Mouse (Mus musculus): ENCODE measurements around the gene 2700097O09Rik.
"Not testable (repeated sequence)": the region's sequence is repeated elsewhere in the genome, so short reads cannot be mapped to it uniquely, and the experiment has no call there.

2700097O09Rik gene

DNA sequence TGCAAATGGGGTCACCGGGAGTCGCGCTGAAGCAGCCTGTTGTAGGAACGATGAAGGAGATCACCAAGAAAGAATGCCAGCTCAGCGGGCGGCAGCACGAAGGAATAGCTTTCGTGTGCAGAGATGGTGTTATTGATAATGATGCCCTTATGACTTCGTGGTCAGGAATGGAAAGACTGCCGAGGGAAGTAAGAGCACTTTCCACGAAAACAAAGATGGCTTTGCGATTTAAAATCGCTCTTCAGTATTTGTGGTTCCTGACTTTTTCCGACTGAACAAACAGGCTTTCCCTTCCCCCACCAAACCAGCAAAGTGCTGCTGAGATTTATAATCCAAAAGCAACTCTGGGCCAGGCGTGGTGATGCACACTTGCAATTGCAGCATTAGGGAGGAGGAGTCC, 38.9 kb downstream of the 2700097O09Rik start:
- DNase-seq (ENCODE audit: low read depth, low spot score) = no peak

DNA sequence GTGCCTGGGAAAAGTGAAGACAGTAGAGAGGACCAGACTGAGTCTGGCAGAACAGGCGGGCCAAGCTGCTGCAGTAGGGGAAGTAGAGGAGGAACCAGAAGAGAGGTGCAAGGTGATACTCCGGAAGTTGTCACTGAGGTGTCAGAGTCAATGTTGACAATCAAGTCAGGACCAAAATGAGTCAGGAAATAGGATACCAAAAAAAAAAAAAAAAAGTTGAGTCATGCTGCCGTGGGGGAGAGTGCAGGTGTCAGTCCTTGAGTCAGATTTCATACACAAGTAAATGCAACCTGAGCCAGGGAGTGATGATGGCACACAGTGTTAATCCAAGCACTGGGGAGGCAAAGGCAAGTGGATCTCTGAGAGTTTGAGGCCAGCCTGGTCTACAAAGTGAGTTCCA, 52.8 kb downstream of the 2700097O09Rik start:
- no peak for DNase-seq (ENCODE audit: low read depth, low spot score)

- no peak for DNase-seq (ENCODE audit: low read depth, low spot score)
Observed at GRCm38 (mm10) chr12:55023284-55023683, 56.6 kb downstream of the 2700097O09Rik start.

DNA sequence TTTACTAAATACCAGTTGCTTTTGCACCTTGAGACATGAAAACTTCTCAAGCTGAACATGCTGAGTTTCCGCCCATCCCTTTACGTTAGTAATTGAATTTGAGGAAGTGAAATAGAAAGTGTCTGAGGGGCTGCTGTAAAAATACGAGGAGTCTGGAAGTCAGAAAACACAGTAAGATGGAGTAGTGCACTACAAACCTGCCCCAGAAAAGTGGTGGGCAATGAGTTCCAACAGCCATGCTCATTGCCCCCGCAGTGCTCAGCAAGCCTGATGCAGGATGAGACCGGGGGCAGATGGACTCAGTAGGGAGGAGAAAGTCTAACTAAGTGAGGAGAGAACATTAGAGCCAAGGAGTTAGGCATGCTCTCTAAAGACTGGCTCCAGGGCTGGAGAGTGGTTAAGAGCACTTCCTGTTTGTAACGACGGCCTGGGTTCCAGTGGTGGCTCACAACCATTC, 60.5 kb downstream of the 2700097O09Rik start:
- DNase-seq (ENCODE audit: low read depth, low spot score) = no peak

GRCm38 (mm10) chr12:55017119-55017721, 62.7 kb downstream of the 2700097O09Rik start:
- DNase-seq (ENCODE audit: low read depth, low spot score) = no peak

GRCm38 (mm10) chr12:55016339-55017118, 63.4 kb downstream of the 2700097O09Rik start:
- no peak for DNase-seq (ENCODE audit: low read depth, low spot score)

GRCm38 (mm10) chr12:55015428-55015827, 64.5 kb downstream of the 2700097O09Rik start:
- peak; percentile 46 for DNase-seq (ENCODE audit: low read depth, low spot score)

GRCm38 (mm10) chr12:55013626-55014398, 66.1 kb downstream of the 2700097O09Rik start, which contains the start of gene Baz1a:
Gene Baz1a (minus strand): TSS chr12:55014348.
- DNase-seq (ENCODE audit: low read depth, low spot score) = no peak

DNA sequence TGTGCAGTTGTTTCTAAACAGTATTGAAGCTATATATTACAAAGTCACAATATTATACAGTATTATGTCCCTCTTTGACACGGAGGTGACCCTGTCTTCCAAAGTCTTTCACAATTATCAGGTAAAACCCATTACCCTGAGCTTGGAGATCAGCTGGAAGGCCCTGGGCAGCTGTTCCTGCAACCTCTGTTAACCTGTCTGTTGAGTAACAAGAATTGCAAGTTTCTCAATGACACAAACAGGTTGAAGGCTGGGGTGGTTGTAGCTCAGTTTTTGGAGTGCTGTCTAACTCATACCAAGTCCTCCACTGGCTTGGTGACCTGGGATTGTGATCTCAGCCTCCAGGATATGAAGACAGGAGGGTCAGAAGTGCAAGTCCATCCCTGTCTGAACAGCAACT, 66.9 kb downstream of the 2700097O09Rik start:
- no peak for DNase-seq (ENCODE audit: low read depth, low spot score)

DNA sequence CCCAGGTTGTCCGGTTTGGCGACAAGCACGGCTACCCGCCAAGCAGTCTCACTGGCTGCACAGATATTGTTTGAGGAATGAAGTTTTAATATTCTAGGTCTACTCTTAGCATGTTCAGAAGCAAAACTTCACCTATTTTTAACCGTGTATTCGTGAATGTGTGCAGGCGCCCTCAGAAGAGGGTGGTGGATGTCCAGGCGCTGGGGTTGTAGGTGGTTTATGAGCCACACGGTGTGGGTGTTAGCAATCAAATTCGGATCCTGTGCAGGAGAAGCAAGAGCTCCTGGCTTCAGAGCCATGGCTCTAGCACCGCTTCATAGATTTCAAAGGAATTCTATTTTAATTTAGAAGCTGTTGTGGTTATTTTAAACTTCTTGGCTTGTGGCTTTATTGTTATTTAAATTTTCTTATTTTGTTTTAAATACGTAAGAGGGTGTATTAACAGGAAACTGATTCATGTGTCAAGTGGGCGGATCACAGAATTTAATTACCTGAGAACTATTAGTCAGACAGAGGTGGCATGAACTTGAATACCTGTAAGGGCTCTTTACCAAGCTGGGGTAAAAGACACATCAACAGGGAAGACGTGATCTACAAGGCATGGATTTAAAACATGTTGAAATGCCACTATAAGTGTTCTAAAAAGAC, 72.4 kb downstream of the 2700097O09Rik start:
- DNase-seq (ENCODE audit: low read depth, low spot score) = no peak

DNA sequence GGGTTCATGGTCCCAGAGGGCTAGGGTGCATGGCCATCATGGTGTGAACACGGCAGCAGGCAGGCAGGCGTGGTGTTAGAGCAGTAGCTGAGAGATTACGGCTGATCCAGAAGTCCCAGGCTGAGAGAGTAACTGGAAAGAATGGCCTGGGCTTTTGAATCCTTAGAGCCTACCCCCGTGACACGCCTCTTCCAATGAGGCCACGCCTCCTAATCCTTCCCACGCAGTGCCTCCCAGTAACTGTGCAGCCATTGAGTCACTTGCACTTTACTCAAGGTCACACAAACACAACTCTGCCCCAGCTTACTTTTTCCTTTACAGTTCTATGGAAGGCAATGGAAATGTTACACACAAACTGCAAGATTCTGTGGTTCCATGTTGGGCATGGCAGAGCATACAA, 73.8 kb downstream of the 2700097O09Rik start:
- DNase-seq (ENCODE audit: low read depth, low spot score) = no peak

GRCm38 (mm10) chr12:55004396-55004795, 75.5 kb downstream of the 2700097O09Rik start:
- no peak for DNase-seq (ENCODE audit: low read depth, low spot score)

DNA sequence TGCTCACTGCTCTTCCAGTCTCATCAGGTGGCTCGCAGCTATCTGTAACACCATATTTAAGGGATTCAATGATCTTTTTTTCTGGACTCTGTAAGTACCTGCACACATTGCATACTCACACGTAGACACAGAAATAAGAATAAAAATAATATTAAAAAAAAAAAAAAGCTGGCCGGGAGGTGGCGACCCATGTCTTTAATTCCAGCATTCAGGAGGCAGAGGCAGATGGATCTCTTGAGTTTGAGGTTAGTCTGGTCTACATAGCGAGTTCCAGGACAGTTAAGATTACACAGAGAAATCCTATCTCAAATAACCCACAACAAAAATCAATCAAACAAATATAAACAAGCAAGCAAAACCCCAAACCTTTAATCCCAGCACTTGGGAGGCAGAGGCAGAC, 76.1 kb downstream of the 2700097O09Rik start:
- no peak for DNase-seq (ENCODE audit: low read depth, low spot score)

- DNase-seq (ENCODE audit: low read depth, low spot score) = not testable (repeated sequence)
Observed at GRCm38 (mm10) chr12:55002532-55002931, 77.4 kb downstream of the 2700097O09Rik start.

DNA sequence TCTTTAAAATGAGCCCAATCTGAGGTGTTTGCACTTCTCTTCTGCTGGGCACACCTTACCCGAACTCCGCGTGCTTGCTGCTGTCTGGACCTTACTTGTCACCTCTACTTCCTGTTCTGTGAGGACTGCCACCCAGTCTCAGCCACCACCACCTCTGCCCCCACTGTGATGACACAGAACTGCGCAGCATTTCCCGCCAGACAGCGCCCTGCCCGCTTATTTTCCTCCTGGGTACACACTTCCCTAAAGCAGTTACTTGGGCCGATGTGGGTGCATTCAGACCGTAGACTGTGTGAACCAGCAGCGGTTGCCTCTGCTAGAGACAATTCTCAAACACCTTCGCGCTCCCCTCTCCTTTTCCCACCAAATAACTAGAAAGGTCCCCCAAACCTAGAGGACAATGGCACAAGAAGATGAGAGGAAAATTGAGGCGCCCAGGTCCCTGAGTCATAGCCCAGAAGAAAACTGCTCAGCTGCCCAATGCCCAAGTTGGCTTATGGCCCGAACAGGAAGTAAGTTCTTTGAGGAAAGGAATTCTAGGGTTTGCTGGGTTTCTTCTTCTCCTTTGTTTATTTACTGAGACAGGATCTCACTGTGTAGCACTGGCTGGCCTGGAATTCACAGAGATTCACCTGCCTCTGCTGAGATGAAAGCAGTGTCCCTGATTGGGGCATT, 80.8 kb downstream of the 2700097O09Rik start:
- DNase-seq (ENCODE audit: low read depth, low spot score) = no peak

DNA sequence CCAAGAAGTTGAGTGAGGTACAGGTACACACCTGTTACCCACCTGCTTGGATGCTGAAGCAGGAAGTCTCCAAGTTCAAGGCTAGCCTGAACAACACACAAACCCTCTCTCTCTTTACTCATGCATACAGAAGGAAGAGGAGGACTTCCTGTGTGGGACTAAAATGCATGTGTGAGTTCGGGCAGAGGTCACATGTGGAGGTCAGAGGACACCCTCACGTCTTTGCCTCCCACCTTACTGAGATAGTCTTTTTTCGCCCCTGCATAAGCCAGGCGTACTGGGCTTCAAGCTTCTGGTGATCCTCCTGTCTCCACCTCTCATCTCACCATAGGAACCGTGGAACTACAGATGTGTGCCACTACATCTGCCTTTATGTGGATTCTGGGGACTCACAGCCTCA, 81.5 kb downstream of the 2700097O09Rik start:
- DNase-seq (ENCODE audit: low read depth, low spot score) = no peak

DNA sequence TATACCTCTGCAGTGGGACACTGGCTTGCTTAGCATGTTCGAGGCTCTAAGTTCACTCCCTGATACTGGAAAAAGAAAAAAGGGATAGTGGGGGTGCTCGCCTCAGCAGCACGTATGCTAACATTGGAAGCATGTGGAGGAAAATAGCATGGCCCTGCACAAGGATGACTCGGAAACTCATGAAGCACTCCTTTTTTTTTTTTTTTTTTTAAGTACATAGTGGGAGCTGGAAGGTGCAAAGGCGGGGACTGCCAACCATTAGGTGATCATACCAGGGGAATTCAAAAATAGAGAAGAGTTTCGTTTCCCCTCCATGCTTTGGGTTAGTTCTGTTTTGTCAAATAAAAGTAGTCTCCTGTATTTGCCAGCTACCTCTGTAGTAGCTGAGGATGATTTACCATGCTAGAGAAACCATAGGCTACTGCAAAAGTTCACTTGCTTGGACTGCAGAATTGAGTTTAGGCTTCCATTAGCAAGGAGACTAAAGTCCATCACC, 82.9 kb downstream of the 2700097O09Rik start:
- DNase-seq (ENCODE audit: low read depth, low spot score) = no peak

DNA sequence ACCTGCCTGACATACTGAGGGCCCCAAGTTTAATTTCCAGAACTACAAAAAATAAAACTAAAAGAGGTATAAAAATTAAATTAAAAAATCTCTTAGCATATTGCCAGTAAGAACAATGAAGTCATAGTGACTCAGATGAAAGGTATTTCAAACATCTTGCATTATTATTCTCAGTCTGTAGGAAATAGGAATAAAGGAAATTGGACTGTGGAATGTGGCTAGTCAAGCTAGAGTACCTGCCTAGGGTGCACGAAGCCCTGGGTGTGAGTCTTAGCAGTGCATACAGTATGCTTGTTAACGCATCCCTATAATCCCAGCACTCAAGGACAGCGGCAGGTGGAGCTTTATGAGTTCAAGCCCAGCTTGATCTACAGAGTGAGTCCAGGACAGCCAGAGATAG, 83.9 kb downstream of the 2700097O09Rik start:
- no peak for DNase-seq (ENCODE audit: low read depth, low spot score)
